Mouse (Mus musculus) embryonic facial prominence, embryonic 13.5 days (tissue): ENCODE results near the gene Disp3. TPM values are rescaled to one million over a fixed set of nuclear protein-coding genes. Genes with fewer than 3 reads are reported as not detected.
A peak's percentile ranks its signal among the peaks of the same experiment; 100 is the strongest.

Source experiments
- ATAC-seq: fragments of 200-750 bp; cut with Nextera tagmentation; 2 replicates; pipeline ENCODE4 v1.8.0; 2017; ENCODE audit warnings: low read depth; ENCODE audit not compliant: insufficient number of reproducible peaks, insufficient read depth, low FRiP score, low TSS enrichment
- H3K27ac ChIP-seq: fragments of 300-500 bp; sonication (generic); 2 replicates; pipeline ENCODE4 v1.5.1; 2015; ENCODE audit warnings: moderate library complexity, mild to moderate bottlenecking, inconsistent platforms
- H3K27me3 ChIP-seq: fragments of 300-500 bp; sonication (generic); 2 replicates; pipeline ENCODE4 v1.6.1; 2015; ENCODE audit warnings: mild to moderate bottlenecking, inconsistent platforms
- H3K36me3 ChIP-seq: fragments of 300-500 bp; sonication (generic); 2 replicates; pipeline ENCODE4 v1.6.1; 2015; ENCODE audit warnings: mild to moderate bottlenecking, inconsistent platforms
- H3K4me1 ChIP-seq: fragments of 300-500 bp; sonication (generic); 2 replicates; pipeline ENCODE4 v1.6.1; 2015; ENCODE audit warnings: inconsistent platforms
- H3K4me2 ChIP-seq: fragments of 300-500 bp; sonication (generic); 2 replicates; pipeline ENCODE4 v1.6.1; 2015; ENCODE audit warnings: moderate library complexity, mild to moderate bottlenecking, inconsistent platforms
- H3K4me3 ChIP-seq: fragments of 300-500 bp; sonication (generic); 2 replicates; pipeline ENCODE4 v1.5.1; 2015; ENCODE audit warnings: mild to moderate bottlenecking, inconsistent platforms
- H3K9ac ChIP-seq: fragments of 300-500 bp; sonication (generic); 2 replicates; pipeline ENCODE4 v1.6.1; 2015; ENCODE audit warnings: mild to moderate bottlenecking, inconsistent platforms
- H3K9me3 ChIP-seq: fragments of 300-500 bp; sonication (generic); 2 replicates; pipeline ENCODE4 v1.6.1; 2016; ENCODE audit warnings: inconsistent platforms
- WGBS: fragments of 180-500 bp; shearing (Covaris S2); methylation state at CpG from one replicate; pipeline ENCODE4 v1.1.7; 2015; ENCODE audit warnings: mixed read lengths; 5-methylcytosine and 5-hydroxymethylcytosine counted together
- polyA plus RNA-seq: library from polyadenylated mRNA; unstranded; fragments of >200 nt; fragmentation: Nextera tagmentation; extraction: Ambion mirVana; gene quantifications from 2 replicates; pipeline ENCODE4 v1.2.1, GENCODE M21; 2015

Disp3 gene
- polyA plus RNA-seq, 1 experiment from 2014 or later: 0.35 TPM

GRCm38 (mm10) chr4:148314396-148314795, 26.6 kb upstream of the Disp3 start:
- H3K36me3 ChIP-seq: no peaks in the 10 kb centered on the region
- no peaks in the 10 kb centered on the region for H3K4me1 ChIP-seq
- no peak for ATAC-seq
- no peak overlapping the region for H3K4me3 ChIP-seq
- no peak overlapping the region for H3K9ac ChIP-seq
- no peaks in the 10 kb centered on the region for H3K9me3 ChIP-seq
- no peak overlapping the region for H3K4me2 ChIP-seq
- H3K27me3 ChIP-seq: peaks cover 6% of the 10 kb centered on the region; the same call in 1 of the 2 replicates
- no peak overlapping the region for H3K27ac ChIP-seq
- 77% methylated on average over 10 of the region's 10 CpGs for WGBS

- 30% methylated on average over 8 of the region's 8 CpGs for WGBS
- no peaks in the 10 kb centered on the region for H3K9me3 ChIP-seq
- H3K27me3 ChIP-seq: peaks cover 6% of the 10 kb centered on the region; the same call in 1 of the 2 replicates
- H3K36me3 ChIP-seq: no peaks in the 10 kb centered on the region
- no peaks in the 10 kb centered on the region for H3K4me1 ChIP-seq
- ATAC-seq: no peak
- no peak overlapping the region for H3K4me3 ChIP-seq
- no peak overlapping the region for H3K9ac ChIP-seq
- no peak overlapping the region for H3K27ac ChIP-seq
- no peak overlapping the region for H3K4me2 ChIP-seq
Observed at GRCm38 (mm10) chr4:148313601-148314000, 25.8 kb upstream of the Disp3 start.

GRCm38 (mm10) chr4:148312296-148313116, 24.7 kb upstream of the Disp3 start:
- Histone ChIP-seq H3K9me3 (no peaks in the 10 kb centered on the region), H3K4me1 (no peaks in the 10 kb centered on the region), H3K27me3 (peaks cover 6% of the 10 kb centered on the region; the same call in 1 of the 2 replicates), H3K27ac (no peak overlapping the region), H3K36me3 (no peaks in the 10 kb centered on the region), H3K9ac (no peak overlapping the region), H3K4me3 (no peak overlapping the region), H3K4me2 (no peak overlapping the region)
- 0 out of 2 replicates have a peak, but pooled peaks have one; percentile 52 for ATAC-seq
- WGBS: 61% methylated on average over 16 of the region's 16 CpGs

GRCm38 (mm10) chr4:148310845-148311244, 23.1 kb upstream of the Disp3 start:
- WGBS: 82% methylated on average over 7 of the region's 7 CpGs
- no peak overlapping the region for H3K9ac ChIP-seq

GRCm38 (mm10) chr4:148310126-148310525, 22.4 kb upstream of the Disp3 start:
- ATAC-seq: no peak
- 65% methylated on average over 4 of the region's 4 CpGs for WGBS

More at GRCm38 (mm10) chr4:148310845-148311244, 23.1 kb upstream of the Disp3 start:
- H3K27me3 ChIP-seq: no peaks in the 10 kb centered on the region; the same call in none of the 2 replicates
- no peak overlapping the region for H3K27ac ChIP-seq
- no peak overlapping the region for H3K4me3 ChIP-seq
- H3K9me3 ChIP-seq: no peaks in the 10 kb centered on the region
- H3K4me2 ChIP-seq: no peak overlapping the region
- peaks cover 7% of the 10 kb centered on the region for H3K4me1 ChIP-seq
- no peaks in the 10 kb centered on the region for H3K36me3 ChIP-seq
- ATAC-seq: no peak

GRCm38 (mm10) chr4:148306406-148307083, 18.8 kb upstream of the Disp3 start:
- H3K4me1 ChIP-seq: peaks cover 7% of the 10 kb centered on the region
- no peak overlapping the region for H3K4me2 ChIP-seq
- WGBS: 29% methylated on average over 16 of the region's 16 CpGs
- no peak overlapping the region for H3K4me3 ChIP-seq
- peaks cover 3% of the 10 kb centered on the region; the same call in 1 of the 2 replicates for H3K9me3 ChIP-seq
- no peak overlapping the region for H3K9ac ChIP-seq
- H3K27me3 ChIP-seq: no peaks in the 10 kb centered on the region; the same call in none of the 2 replicates
- H3K36me3 ChIP-seq: no peaks in the 10 kb centered on the region
- H3K27ac ChIP-seq: no peak overlapping the region
- ATAC-seq: no peak

More at GRCm38 (mm10) chr4:148310126-148310525, 22.4 kb upstream of the Disp3 start:
- H3K9ac ChIP-seq: no peak overlapping the region
- peaks cover 7% of the 10 kb centered on the region for H3K4me1 ChIP-seq
- H3K9me3 ChIP-seq: no peaks in the 10 kb centered on the region
- H3K36me3 ChIP-seq: no peaks in the 10 kb centered on the region
- no peak overlapping the region for H3K4me2 ChIP-seq
- H3K27me3 ChIP-seq: no peaks in the 10 kb centered on the region; the same call in none of the 2 replicates
- no peak overlapping the region for H3K4me3 ChIP-seq
- H3K27ac ChIP-seq: no peak overlapping the region

- H3K4me2 ChIP-seq: no peak overlapping the region
- H3K9me3 ChIP-seq: peaks cover 3% of the 10 kb centered on the region; the same call in 1 of the 2 replicates
- no peak overlapping the region for H3K9ac ChIP-seq
- no peaks in the 10 kb centered on the region for H3K36me3 ChIP-seq
- ATAC-seq: no peak
- H3K4me1 ChIP-seq: no peaks in the 10 kb centered on the region
- no peak overlapping the region for H3K4me3 ChIP-seq
- H3K27me3 ChIP-seq: no peaks in the 10 kb centered on the region
- H3K27ac ChIP-seq: no peak overlapping the region
- WGBS: 63% methylated on average over 5 of the region's 5 CpGs
Observed at GRCm38 (mm10) chr4:148298720-148299119, 11.0 kb upstream of the Disp3 start.

- no peak for ATAC-seq
- WGBS: 80% methylated on average over 6 of the region's 6 CpGs
- Histone ChIP-seq H3K36me3 (no peaks in the 10 kb centered on the region), H3K9ac (no peak overlapping the region), H3K4me3 (no peak overlapping the region), H3K27me3 (no peaks in the 10 kb centered on the region), H3K4me1 (no peaks in the 10 kb centered on the region), H3K9me3 (no peaks in the 10 kb centered on the region), H3K27ac (no peak overlapping the region), H3K4me2 (no peak overlapping the region)
Observed at GRCm38 (mm10) chr4:148297640-148298039, 9.9 kb upstream of the Disp3 start.

- Histone ChIP-seq H3K4me3 (no peak overlapping the region), H3K4me2 (no peak overlapping the region), H3K27me3 (peaks cover 15% of the 10 kb centered on the region), H3K27ac (no peak overlapping the region), H3K36me3 (no peaks in the 10 kb centered on the region), H3K9me3 (no peaks in the 10 kb centered on the region), H3K4me1 (no peaks in the 10 kb centered on the region), H3K9ac (no peak overlapping the region)
- WGBS: 18% methylated on average over 5 of the region's 5 CpGs
- no peak for ATAC-seq
Observed at GRCm38 (mm10) chr4:148293319-148293718, 5.6 kb upstream of the Disp3 start.

- H3K27ac ChIP-seq: no peak overlapping the region
- H3K9me3 ChIP-seq: no peaks in the 10 kb centered on the region
- peaks cover 30% of the 10 kb centered on the region for H3K27me3 ChIP-seq
- H3K4me2 ChIP-seq: no peak overlapping the region
- H3K4me3 ChIP-seq: no peak overlapping the region
- ATAC-seq: no peak
- H3K4me1 ChIP-seq: peaks cover 14% of the 10 kb centered on the region
- WGBS: 53% methylated on average over 10 of the region's 10 CpGs
- H3K36me3 ChIP-seq: no peaks in the 10 kb centered on the region
- no peak overlapping the region for H3K9ac ChIP-seq
Observed at GRCm38 (mm10) chr4:148291849-148292248, 4.1 kb upstream of the Disp3 start.

GRCm38 (mm10) chr4:148291080-148291479, 3.3 kb upstream of the Disp3 start:
- 43% methylated on average over 2 of the region's 2 CpGs for WGBS
- ATAC-seq: no peak

More at GRCm38 (mm10) chr4:148291080-148291479, 3.3 kb upstream of the Disp3 start:
- Histone ChIP-seq H3K9ac (no peak overlapping the region), H3K4me2 (no peak overlapping the region), H3K36me3 (no peaks in the 10 kb centered on the region), H3K27me3 (peaks cover 37% of the 10 kb centered on the region), H3K4me1 (peaks cover 19% of the 10 kb centered on the region), H3K27ac (no peak overlapping the region), H3K4me3 (no peak overlapping the region), H3K9me3 (no peaks in the 10 kb centered on the region)
